Mouse (Mus musculus) c-Kit-positive CD71-negative TER-119-negative erythroid progenitor cells, embryonic 14.5 days (primary cell): ENCODE measurements around the gene Krt12.

Experiments
- DNase-seq: peaks from one replicate; pipeline ENCODE4 v3.0.0-alpha.2; 2013; ENCODE audit warnings: low read depth

Krt12 gene

DNA sequence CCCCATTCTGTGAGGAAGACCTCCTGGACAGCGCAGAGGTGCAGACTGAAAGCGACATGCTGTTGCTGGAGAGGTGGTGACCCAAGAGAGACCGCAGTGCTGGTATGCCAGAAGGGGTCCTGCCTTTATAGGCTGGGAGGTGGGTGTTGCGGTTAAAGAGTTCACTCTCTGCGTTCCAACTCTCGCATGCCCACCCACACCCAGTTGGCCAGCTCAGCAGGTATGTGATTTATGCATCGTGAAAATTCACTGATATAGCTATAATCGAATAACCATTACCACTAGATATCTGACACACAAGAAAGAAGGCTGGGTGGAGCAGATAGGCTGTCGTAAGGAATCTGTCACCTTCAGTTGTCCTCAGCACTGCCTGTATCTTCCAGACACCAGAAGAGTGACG, at the start of gene Krt12:
TSS of gene Krt12 (minus strand) at position 101 of the 400 bp plus-strand sequence.
- DNase-seq: no peak

DNA sequence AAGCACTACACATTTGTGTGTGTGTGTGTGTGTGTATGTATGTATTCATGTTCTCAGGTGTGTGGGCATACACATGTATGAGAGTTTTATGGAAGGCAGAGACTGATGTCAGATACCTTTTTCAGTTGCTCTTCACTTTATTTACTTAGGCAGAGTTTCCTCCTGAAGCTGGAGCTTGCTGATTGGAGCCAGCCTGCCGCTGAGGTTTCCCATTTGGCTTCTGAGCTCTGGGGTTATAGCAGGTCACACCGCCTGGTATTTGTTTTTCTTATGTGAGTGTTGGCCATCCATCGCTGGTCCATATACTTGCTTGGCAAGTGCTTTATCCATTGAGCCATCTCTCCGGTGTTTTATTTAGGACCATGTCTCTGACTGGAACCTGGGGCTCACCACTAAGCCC, 47.2 kb upstream of the Krt12 start:
- DNase-seq: no peak

DNA sequence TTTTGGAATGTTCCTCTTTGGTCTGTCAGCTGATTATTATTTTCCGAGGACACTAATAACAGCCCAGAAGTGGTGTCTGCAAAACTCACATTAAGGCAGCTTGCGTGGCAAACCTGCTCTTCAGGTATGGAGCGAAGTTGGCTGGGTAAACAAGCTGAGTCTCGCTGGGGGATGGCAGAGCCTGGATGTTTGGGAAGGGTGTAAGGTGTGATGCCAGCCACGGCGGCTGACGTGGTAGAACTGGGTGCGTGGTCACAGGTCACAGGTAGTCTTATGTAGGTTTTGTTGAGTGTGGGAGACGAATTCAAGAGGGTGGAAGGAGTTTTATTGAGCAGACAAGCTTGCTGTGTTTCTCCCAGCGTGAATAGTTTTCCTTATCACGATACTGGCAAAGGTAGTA, 46.5 kb upstream of the Krt12 start:
- DNase-seq: no peak

DNA sequence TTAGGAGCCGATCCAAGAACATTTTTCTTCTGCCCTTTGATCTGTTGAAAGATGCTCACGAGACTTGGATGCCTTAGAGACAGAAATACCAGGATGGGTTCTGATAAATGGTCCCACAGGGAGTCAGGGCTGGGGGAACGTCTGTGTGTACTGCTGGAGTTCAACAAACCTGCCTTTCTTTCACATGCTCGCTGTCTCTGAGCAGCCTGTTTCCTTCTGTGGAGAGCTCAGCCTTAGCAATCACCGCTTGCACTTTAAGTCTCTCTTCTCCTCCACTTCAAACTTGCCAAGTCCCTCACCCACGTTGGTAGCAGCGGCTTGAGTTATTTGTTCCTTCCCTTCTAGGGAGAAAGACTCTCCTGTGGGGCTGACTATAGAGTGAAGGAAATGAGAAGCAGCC, 44.3 kb upstream of the Krt12 start:
- no peak for DNase-seq

DNA sequence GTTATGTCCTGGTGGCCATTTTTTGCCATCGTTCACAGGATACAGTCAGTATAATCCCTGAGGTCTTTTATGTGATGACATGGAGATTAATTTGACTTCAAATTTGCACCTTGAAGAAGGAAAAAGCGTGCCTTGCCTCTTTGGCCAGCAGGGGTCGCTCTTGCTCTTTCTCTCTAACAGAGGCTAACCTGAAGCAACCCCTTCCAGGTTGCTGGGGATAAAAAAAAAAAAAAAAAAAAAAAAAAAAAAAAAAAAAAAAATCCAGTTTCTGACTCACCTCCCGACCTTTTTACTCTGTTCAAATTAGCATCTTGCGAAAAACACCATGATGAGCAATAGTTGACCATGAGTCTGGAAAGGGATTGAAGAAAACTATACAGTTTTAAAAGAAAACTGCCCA, 42.8 kb upstream of the Krt12 start:
- peak; percentile 60 for DNase-seq

DNA sequence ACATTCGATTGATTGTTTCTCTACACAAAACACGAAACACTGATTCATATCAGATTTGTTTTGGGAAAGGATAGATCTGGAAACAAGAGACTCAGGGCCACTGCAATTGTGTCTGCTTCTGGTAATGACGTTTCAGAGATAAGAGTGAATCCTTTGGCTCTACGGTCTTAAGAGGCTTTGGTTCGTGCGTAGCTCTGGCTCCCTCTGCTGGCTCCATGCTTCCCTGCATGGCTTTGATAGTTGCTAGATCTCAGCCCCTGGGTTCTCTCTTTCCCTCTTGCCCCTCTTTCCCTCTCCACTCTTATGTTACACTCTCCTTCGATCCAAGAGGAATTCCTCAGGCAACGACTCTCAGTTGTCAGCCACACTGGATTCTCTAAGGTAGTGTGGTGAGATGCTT, 41.1 kb upstream of the Krt12 start:
- peak; percentile 24 for DNase-seq

DNA sequence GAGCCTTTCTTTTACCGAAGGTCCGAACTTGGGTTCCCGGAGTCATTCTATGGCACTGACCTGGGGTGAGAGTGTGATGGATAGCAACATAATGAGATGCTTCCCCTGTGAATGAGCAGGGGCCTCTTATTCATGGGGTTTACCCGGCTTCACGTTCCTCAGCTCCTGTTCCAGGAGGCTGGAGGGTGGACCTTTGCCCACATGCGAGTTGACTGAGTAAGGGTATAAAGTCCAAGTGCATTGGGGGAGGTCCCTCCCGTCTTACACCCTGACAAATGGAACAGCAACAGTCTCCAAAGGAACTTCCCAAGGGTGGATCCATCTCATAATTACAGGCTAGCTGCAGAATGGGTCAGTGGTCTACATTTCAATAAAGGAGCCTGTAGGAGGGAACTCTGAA, 39.7 kb upstream of the Krt12 start:
- DNase-seq: no peak

DNA sequence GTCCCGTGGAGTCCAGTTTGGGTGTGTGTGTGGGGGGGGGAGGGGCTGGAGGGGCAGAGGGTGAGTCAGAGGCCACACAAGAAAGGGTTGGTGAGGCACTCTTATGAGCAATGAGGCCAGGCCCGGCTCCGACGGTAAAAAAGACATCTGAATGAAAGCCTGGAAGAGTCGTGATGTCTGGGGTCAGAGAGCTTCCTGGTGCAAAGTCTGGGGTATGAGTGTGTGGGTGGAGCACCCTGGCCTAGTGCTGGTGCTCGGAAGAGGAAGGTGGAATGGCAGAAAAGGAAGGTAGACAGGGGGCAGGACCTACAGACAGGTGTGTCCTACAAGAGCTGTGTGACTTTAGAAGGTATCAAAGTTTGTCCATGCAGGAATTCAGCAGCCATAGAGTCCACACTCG, 36.8 kb upstream of the Krt12 start:
- DNase-seq: no peak

DNA sequence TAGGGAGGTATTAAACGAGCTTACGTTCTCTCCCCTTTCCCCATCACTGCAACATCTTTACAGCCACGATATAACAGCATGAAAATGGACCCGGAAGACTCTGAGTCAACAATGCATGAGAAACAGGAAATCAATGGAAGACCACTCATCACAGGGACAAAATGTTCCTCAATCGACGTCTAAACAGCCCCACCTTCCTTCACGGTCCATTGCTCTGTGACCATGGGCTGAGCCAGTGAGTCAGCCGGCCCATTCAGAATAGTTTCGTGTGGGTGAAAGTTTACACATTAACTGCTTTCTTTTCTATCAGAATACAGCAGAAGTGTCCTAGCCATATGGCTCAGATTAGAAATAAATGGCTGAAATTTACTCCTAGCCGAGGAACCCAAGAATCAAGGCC, 32.7 kb upstream of the Krt12 start:
- no peak for DNase-seq

DNA sequence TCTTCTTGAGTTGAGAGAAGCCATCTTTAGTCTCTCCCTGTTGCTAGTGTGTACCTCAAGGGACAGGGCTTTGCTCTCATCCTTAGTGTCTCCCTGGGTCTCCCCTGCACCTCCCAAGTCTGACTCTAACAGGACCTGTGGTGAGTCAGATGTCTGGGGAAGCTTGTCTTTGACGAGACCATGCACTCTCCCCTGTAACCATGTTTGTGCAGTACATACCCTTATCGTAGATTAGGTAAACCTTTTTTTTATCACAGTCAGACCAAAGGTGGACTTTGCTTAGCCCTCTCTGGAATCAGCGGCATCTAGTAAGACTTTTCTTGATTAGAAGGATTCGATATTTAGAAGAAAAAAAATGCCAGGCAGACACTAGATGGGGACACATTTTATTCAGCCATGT, 32.0 kb upstream of the Krt12 start:
- no peak for DNase-seq

DNA sequence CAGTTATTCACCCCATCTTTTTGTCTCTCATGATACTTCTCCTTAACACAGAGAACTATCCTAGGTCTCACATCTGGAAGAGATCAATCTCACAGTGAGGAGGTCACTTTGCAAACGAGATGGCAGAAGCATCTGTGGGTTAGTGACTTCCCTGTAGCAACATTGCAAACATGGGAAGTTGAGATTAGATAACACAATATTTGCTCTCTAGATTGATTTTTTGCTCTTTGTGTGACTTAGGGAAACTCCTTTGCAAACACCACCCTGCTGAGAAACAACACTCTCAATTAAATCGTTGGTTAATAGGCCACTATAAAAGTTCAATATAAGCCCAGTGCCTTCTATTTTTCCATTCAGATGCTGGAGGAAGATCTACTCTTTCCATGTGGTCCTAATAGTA, 26.7 kb upstream of the Krt12 start:
- no peak for DNase-seq

DNA sequence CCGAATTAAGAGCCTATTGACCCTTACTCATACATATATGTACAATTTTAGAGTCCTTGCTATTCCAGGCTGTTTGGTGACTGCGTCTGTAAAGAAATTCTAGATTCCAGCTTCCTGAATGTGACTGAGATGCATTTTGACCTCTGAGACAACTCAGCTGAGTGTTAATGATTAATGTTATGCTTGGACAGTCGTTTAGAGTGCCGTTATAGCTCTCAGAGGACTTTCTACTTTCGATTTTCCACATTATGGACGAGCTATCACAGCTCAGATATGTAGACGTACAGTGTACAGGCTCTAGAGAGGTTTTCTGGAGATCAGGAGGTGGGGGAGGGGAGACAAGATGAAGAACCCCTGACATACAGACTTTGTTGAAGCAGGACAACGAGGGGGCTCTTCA, 19.2 kb upstream of the Krt12 start:
- no peak for DNase-seq

DNA sequence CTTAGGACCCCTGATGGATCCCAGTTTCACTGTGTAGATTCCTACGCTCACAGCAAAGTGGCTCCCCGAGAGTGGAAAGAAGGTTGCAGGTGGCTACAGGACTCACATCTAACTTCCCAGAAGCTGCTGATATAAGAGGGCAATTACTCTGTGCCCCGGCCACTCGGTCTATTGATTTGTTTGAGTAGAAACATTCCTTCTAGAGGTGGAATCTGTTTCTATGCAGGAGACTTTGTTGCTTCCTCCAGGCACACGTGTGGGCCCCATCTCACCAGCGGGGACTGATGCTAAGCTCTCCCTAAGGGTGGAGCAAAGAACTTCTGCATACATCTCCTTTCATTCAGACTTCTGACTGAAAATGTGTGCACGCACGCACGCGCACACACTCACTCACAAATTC, 17.4 kb upstream of the Krt12 start:
- no peak for DNase-seq

DNA sequence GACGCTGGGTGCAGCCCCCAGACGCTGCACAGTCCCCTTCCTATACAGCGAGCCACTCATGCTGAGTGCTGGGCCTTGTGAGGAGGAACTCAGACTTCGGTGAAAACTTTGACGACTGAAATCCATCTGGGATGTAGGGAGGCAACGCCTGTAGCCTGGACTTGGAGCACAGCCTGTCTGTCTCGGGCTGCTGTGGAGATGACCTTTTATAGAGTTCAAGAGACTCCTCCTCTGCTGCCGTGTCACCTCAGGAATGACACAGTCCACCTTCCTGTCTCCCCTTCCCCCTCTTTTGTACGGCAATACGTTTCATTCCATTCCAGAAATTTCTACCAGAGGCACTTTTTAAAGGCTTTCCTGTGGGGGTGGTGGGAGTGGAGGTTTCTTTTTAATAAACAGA, 15.9 kb upstream of the Krt12 start, which contains the start of gene Krt20:
TSS of gene Krt20 (minus strand) at position 179 of the 400 bp plus-strand sequence.
- no peak for DNase-seq

DNA sequence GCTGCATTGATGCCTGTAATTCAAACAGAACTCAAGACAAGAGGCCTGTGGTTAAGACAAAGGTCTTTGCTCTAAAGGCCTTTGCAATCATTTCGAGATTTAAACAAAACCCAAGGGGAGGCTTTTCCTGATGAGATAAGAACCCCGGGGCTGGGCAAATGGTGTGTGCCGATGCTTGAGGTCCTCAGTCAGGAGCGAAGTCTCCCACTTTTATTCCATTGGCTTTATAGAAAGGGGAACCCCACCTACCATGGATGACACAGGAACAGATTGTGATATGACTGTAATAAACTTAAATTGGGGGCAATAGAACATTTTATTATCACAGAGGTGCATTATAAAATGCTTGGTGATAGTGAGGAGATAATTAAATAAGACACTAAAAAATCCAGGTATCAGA, 14.6 kb upstream of the Krt12 start:
- no peak for DNase-seq

DNA sequence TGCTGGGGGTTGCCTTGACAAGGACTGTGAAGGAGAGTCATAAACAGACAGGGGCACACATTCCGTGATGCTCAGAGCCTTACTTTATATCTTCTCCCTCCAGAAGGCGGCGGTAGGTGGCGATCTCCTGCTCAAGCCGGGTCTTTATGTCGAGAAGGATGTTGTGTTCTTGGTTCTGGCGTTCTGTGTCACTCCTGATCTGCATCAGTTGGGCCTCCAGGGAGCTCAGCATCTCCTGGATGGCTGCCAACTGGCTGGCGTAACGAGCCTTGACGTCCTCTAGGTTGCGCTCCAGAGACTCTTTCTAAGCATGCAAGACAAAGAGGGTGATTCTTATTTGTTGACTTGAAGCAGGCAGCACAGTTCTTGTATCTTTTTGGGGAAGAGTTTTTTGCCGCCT, 8.6 kb upstream of the Krt12 start:
- DNase-seq: peak; percentile 3

DNA sequence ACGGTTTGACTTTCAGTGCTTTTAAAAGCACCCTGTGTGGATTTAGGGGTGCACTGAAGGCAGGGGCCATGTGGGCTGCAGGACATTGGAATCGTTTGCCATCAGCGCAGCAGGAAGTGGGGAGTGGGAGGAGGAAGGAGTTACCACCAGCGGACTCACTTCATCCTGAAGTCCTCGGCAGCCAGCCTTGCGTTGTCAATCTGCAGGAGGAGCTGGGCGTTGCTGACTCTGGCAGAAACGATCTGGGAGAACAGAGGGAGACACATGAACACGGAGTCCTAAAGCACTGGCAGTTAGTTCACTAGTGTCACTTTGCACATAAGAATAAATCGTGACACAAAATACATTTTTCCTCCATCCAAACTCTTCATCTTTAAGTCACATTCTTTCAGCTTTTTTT, 1.5 kb downstream of the Krt12 start:
- DNase-seq: no peak

DNA sequence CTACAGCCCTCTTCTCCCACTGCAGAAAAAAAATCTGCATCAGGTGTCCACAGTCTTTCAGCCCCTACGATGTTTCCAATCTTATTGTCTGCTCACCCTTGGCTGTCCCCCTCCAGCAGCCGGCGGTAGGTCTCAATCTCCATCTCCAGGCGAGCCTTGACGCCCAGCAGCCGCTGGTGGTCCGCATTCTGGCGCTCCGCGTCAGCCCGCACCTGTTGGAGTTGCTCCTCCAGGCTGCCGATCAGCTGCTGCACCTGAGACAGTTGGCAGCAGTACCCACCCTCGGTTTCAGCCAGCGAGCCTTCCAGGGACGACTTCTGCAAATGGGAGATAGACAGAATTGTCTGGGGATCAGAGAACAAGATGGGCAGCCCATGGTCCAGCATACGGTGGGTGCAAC, 4.2 kb downstream of the Krt12 start:
- no peak for DNase-seq

DNA sequence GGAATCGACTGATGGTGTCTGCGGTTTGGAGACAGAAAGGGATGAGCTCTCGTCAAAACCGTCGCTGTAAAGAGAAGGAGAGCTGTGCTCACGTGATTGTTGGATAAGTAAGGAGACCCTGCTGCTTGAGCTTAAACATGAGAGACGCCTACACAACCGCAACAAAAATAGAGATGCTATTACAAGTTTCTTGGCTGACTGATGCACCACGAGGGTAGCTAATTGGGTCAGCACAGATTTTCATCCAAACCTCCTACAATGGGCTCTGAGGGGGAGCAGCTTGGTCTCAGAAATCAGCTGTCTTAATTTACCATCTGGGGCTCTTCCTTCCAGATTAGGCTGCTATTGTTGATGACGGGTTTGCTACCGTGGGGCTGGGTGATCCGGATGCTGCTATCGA, 5.2 kb downstream of the Krt12 start:
- DNase-seq: no peak

DNA sequence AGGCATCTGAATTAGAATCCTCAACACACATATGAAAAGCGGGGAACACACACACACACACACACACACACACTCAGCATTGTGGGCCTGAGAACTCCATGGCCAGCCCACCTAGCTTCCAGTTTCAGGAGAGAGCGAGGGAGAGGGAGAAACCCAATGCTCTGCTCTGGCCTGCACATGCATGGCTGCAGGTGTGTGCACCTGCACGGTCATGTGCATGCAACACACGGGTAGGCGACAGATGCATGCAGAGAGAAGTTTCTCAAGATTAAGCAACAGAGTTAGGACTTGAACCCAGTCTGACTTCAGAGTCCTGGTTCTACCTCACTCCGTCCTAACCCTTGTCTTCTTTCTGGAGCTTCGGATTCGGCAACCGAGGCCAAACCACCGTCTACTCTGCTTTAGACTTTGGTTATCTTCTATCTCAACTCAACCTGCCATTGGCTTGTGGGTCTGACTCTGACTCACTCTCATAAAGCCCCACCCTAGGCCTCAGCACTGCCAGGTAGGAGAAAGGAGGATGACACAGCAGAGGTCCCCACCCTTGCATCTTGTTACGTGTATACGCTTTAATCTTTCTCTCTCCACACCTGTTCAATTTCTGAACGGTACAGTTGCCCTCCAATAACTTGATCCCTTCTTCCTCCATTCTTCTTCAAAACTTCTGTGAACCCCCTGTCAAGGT, 7.5 kb downstream of the Krt12 start:
- no peak for DNase-seq

DNA sequence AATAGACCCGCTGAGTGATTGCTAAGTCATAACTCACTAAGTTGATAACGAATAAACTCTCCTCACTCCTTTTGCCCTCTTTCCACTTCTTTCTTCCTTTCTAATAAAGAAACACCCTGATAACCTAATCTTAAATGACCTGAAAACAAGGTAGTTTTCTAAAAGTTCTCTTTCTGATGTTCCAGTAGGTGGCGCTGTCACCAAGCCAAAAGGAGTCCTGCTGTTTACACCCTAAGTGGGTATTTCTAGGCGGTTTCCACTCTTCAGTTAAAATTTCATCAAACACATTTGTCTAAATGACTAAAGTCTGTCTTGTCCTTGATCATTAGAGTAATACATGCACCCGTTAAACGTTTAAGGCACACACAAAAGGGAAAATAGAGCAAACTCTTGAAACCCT, 8.8 kb downstream of the Krt12 start:
- DNase-seq: peak; percentile 20

DNA sequence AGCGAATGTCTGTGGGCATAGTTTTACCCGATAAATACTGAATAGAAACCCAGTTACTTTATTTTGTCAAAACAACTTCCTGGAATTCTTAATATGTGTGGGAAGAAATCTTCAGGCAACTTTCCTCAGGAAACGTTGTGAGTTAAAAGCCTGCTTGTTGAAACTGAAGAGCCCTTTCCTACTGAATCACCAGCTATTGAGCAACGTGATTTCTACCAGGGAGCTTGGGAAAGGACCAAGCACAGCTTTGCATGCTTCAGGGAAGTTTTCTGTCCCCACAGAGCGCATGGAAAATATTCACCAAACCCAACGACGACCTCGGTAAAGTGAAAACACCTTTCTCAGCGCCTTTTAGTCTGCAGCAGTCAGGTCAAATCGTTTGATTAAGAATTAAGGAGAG, 15.9 kb downstream of the Krt12 start:
- no peak for DNase-seq

DNA sequence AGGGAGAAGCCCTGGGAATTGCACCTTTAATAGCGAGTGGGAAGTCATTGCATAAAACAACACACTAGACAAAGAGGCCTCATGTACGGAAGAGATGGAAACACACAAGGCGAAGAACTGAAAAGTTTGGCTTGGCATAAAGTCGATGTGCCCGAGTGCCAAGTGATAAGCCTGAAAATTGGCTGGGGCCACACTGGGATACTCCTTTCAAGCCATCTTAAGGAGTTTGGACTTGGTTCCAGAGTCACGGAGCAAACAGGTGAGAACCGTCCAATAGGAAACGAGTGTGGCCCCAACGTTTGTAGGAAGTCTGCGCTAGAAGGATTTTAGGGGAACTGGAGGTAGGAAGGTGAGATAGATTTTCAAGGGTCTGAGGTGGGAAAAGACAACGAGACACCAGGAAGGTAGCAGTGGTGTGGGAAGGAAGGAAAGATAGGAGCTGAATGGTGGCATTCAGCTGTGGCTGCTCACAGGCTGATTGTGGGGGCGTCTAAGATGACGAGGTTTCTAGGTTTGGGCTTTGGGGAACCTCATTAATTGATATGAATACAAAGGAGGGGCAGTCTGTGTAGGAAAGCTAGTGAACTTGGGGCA, 22.0 kb downstream of the Krt12 start:
- no peak for DNase-seq

DNA sequence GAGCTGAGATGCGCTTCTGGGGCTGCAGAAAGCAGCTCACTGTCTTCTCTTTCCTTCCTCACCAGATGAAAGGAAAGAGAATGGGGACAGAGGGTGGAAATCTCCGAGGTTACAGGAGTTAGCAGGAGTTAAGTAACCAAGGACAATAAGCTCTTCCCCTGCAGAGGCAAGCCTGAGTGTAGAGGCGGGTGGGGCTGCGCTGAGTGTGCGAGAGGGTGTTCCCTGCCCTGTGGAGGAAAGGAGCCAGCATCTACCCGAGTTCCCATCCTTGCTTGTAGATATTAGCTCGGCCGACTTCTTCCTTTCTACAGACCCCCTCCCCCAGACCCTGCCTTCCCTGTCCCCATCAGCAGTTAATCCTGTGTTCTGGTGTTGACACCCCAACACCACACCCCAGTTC, 23.2 kb downstream of the Krt12 start:
- DNase-seq: no peak
